Mouse (Mus musculus) cerebellum, adult 9-10 months (tissue): Measurements from ENCODE around the gene Gpt2.

Source experiments
- DNase-seq: peaks from one replicate; pipeline ENCODE4 v3.0.0; 2022

Gpt2 gene

DNA sequence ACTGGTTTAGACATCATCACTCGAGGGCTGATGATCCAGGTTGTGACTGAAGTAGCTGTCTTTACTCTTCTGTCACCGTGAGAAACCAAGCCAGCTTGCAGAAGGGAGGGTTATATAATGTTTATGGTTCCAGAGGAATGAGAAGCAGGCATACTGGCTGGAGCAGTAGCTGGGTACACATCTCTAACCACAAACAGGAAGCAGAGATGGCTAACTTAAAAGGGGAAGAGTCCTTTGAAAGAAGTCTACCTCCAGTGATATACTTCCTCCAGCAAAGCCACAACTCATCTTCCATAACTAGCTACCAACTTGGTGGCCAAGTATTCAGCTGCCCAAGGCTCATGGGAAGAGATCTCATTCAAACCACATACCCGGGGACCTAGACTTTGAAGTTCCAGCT, 39.1 kb downstream of the Gpt2 start:
- no peak for DNase-seq

DNA sequence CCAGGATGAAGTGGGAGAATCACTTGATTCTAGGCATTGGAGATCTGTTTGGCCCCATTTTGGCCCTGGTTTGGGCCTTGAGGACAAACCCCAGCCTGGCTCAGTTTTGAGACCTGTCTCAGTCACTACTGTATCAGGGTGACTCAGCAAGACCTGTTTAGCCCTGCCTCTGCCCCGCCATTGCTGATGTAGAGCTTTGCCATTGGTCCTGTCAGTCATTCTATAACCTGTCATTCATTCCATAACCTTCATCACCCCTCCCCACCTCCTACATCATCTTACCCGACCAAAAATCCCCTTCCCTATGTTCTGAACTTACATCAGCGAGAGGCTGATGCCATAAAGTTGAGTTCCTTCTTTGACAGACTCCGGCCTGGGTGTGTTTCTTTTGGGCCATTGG, 40.5 kb downstream of the Gpt2 start:
- DNase-seq: no peak

DNA sequence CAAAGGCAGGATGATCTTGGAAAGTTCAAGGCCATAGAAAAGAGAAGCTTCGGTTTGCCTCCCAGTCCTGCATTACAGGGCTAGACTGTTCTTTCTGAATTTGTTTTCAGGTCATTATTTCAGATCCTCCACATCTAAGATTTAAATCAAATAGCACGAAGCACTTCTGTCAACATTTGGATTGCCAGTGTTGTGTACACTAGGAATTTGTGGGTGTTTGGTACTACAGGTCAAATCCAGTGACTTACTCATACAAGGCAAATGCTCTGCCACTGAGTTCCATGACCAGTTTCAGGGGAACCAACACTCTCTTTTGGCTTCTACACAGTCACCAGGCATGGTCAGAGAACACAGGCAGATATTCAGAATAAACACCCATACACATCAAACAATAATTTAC, 41.1 kb downstream of the Gpt2 start:
- DNase-seq: no peak

DNA sequence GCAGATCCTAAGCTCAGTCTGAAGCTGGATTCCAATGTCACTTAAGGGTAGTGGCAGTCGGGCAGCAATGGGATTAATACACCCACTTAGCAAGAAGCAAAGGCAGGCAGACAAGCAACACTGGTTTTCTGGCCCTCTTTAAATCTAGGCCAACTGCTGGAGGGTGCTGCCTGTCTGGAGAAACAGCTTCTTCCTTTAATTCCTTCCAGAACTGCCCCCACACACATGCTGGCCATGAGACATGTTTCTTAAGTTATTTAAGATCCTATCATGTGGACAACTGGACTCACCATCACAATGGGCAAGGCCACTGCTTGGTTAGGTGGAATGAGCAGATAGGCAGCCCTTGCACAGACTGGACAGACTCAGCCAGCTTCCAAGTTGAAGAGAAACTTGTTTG, 41.8 kb downstream of the Gpt2 start:
- DNase-seq: no peak

DNA sequence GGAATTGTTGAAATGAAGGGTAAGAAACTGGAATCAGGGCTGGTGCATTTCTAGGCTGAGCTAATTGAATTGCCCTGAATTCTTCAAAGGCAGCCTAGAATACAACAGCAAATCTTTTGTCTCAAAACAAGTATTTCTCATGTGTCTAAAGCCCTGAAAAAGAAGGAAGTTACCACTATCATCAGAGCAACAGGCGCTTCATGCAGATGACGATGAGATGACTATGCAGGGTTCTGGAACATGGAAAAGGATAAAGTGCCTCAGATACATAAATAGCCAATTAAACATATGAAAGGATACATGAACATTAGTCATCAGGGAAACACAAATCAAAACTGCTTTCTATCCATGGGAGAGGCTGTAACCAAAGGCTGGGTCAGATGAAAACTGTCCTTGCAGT, 44.0 kb downstream of the Gpt2 start:
- no peak for DNase-seq

DNA sequence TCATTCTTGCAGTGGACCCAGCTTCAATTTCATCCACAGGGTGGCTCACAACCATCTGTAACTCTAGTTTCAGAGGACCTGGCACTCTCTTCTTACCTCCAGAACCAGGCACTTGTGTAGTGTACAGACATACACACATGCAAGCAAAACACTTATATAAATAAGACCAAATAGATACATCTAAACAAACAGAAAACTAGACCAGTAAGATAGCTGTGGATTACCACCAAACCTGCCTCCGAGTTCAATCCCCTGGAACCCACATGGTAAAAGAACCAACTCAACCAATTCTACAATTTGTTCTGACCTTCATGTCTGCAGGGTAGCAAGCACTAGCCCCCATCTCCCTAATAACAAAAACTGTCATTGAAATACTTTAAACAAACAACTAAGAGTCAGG, 59.6 kb downstream of the Gpt2 start:
- DNase-seq: no peak

DNA sequence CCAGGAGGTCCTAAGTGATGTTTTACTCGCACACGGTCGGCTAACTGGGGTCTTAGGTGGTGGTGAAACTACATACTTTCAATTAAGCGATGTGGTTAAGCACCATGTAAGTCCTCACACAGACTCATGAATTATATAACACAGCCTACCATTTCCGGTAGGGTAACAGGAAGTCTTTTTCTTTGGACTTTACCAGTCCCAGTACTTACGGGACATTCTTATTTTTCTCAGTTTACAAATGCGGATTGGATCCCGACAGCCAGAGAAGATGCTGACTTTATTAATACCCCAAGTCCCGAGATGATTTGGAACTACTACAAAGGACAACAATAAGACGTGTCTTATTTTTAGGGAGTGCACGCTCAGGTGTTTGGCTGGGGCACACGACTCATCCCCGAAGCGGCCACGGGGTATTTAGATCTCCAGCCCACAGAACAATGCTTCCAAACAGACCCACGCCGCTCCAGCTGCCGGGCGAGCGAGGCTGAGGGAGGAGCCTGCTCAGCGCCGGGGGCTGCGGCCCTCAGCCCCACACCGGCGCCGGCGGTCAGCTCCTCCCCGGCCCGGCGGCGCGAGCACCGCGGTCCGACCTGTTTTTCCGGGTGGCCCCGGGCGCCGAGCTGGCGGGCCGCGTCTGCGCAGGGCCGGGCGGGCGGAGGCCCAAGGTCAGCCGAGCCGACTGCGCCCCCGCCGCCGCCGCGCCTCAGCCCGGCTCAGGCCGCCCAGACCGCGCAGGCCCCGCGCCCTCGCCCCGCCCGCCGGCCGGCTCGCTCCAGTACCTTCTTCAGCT, 62.2 kb downstream of the Gpt2 start:
- DNase-seq: peak; percentile 67

DNA sequence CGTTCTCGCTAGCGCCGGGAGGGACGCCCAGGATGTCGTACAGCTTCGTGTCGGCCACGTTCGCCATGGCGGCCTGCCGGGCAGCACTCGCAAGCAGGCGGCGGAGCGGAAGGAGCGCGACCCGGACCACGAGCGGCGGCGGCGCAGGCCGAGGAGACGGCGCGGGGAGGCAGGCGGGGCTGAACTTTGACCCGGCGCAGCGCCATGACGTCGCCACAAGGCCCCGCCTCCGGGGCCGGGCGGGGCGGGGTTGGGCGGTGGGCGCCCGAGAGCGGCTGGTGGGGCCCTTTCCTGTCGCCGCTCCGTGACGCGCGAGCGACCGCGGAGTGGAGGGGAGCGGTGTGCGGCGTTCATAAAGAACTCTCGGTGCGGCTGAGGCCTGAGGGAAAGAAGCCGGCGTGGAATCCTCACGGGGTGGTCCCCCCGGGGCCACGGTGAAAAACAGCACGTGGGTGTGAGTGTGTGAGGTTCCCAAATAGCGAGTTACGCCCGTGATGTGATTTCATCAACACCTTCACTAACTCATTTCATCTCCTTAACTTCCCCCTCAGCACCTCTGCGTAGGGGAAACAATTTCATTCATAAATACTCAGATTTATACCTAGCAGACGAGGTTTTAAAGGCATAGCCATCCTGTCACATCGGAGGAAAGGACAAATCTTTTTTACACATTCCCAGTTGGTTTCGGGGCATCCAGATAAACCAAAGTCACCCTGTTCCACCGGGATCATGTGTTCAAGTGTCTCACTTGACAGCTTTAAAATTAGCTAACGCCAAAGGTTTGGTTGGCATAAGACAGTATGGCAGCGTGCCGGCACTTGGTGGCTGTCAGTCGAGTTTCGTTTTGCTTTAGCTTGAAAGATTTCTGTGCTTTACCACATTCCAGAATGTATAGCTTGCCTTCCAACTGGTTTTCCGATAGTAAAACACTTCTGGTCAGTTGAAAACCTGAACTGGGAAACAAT, 63.1 kb downstream of the Gpt2 start, which contains the start of gene Dnaja2:
Dnaja2 (minus strand) TSS at position 164 of the 965 bp plus-strand sequence.
- peak; percentile 82 for DNase-seq

DNA sequence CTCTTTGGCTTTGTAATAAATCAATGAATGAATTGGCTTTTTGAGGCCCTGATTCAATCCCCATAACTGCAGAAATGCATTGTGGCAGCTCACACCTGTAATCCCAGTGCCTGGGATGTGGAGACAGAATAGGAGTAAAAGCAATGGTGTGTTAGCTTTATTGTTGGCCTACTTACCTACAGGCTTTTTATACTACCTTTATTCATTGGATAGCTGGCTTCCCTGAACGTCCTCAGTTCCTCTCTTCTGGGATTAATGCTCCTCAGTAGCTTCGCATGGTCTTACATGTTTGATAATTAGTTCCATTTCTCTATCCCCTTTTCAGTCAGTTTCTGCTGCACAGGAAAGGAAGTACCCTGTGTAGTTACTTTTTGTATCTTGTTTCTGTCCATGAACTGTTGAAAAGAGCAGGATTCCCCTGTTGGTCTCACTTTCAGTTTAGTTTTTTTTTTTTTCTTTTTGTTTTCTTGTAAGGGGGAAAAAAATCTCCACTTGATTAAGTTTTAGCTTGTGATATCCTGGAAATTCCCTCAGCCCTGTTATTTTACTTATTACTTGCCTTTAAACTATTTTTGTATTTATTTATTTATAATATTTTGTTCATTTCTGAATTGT, 64.7 kb downstream of the Gpt2 start:
- no peak for DNase-seq

DNA sequence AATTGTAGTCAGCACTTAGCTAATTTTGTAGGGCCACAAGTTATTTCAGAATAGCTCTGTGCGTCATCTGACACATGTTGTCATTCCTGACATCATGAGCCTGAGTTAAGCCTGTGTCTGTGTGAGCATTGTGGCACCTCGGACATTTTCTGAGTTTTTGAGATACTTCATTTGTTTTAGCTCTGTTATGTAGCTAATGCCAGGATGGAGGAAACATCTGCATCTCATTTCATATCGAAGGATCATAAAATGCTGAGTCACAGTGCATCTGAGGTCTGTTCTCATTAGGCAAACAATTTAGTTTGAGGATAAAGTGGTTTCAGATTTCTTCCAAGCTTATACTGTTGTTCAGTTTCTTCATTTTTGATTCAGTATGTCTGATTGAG, 65.2 kb downstream of the Gpt2 start:
- DNase-seq: no peak

DNA sequence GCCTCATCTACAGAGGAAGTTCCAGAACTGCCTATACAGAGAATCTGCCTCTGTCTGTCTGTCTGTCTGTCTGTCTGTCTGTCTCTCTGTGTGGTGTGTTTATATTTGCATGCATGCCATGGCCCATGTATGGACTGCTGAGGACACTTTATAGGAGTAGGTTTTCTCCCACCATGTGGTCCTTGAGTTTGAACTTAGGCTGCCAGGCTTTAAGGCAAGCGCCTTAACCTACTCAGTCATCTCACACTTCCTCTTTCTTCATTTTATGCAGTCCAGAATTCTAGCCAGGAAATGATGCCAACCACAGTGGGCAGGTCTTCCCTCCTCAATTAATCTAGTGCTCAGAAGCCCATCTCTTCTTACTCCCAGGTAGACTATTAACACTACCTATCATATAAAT, 66.8 kb downstream of the Gpt2 start:
- no peak for DNase-seq

DNA sequence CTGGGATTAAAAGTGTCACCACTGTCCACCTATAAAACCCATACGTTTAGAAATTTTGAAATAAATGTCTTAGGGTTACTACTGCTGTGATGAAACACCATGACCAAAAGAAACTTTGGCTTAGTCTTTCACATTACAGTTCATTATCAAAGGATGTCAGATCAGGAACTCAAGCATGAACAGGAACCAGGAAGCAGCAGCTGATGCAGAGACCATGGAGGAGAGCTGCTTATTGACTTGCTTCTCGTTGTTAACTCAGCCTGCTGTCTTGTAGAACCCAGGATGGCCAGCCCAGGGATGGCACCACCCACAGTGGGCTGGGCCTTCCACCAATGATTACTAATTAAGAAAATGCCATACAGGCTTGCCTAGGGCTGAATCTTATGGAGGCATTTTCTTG, 67.6 kb downstream of the Gpt2 start:
- no peak for DNase-seq

DNA sequence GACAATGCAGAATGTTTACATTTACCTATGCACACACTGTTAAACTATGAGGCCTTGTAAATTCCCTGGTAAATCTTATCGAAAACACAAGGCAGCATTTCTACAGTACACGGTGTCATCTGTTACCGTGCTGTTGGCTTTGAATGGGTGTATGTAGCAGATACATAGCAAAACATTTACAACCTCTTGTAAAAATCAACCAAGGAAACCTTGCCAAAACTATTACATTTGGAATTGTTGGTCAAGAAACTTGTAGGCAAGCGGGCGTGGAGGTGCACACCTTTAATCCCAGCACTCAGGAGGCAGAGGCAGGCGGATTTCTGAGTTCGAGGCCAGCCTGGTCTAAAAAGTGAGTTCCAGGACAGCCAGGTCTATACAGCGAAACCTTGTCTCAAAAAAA, 71.0 kb downstream of the Gpt2 start:
- DNase-seq: no peak

DNA sequence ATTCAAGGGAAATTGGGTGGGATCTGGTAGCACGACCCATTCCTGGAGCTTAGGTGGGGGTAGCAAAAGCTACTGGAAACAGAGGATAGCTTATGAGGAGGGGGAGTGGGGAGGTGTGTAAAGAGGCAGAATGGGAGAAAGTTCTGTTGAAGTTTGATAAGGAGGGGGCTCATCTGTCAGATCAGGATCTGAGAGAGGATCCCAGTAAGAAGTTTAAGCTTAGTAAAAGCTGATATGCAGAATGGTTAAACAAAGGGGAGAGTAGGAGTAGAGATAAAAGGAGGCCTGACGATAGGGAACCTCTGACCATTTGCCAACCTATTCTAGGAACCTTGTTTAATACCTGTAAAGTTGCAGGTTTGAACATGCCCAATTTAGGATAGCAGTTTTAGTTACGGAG, 72.8 kb downstream of the Gpt2 start:
- DNase-seq: no peak

DNA sequence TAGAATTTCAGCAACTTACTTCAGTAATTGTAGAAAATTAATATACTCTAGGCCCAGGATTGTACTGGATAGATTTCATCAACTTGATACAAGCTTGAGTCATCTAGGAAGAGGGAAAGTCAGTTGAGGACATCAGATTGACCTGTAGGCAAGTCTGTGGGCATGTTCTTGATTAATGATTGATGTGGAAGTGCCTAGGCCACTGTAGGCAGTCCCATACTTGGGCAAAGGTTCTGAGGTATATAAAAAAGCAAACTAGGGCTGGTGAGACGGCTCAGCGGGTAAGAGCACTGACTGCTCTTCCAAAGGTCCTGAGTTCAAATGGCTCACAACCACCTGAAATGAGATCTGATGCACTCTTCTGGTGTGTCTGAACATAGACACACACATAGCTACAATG, 75.4 kb downstream of the Gpt2 start:
- DNase-seq: no peak

DNA sequence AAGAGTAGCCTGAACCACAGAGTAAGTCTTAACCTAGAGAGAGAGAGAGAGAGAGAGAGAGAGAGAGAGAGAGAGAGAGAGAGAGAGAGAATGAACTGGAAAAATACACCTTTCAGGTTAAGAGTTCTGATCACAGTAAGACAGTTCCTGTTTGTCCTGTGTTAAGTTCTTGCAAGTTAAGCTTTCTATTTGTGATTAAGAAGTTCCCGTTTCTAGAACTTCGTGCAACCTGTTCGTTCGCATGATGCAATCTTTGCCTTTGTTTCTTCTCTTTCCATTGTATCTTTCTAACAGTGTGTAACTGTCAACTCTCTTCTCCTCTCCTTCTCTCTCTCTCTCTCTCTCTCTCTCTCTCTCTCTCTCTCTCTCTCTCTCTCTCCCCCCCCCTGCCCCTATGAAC, 78.1 kb downstream of the Gpt2 start:
- no peak for DNase-seq

DNA sequence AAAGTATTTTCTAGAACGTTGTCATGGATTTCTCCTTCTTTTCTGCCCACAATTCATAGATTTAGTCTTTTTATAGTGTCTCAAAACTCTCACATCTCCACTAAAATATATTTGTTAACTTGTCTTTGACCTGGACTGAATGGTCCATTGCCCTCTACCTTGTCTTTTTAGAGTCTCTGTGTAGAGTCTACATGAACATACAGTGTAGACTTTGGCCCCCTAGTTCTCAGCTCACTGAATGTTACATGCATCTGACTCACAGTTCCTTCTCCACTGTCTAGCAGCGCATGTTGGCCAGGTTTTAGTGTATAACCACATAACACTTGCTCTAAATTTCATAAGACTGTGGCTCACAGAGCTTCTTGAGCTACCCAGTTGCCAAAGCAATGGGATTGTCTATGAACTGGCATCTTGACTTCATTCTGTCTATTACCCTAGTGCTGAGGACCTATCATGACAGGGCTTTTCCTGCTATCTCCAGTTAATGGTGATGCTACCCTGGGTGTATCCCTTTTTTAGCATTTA, 81.7 kb downstream of the Gpt2 start:
- DNase-seq: no peak
